Mouse (Mus musculus) duodenum, adult 2 months (tissue): ENCODE measurements around the gene Vmn2r97. TPM values are rescaled to one million over a fixed set of nuclear protein-coding genes. Genes with fewer than 3 reads are reported as not detected.

Experiments
- polyA plus RNA-seq: library from polyadenylated mRNA; depleted of rRNA; stranded (reverse); fragments of >200 nt; gene quantifications from 2 replicates; pipeline ENCODE4 v1.2.3, GENCODE M21; 2012; ENCODE audit warnings: low replicate concordance; rRNA removed

Vmn2r97 gene
- polyA plus RNA-seq = not detected in 2 replicates

DNA sequence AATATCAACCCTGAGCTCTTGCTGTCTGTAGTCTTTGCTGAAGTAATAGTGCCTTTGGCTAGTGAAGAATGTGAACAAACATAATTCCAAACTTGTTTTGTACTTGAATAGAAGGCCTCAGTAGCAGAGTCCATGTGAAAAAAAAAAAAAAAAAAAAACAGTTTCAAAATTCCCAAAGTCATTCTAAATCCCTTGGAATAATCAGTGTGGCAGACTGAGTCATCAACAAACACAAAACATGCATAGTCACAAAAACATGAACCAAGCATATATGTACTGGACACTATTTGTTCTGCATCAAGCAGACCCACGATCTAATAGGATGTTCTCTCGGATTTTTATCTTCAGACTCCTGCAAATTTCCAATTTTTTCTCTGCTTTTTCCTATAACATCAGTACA is at the start of gene Vmn2r97:
Vmn2r97 (plus strand) TSS at position 301 of the 400 bp plus-strand sequence.

Other genes starting within 250 kb of the Vmn2r97 start
- not detected in 2 replicates for gene Vmn2r98, start 139.2 kb downstream of the Vmn2r97 start, polyA plus RNA-seq